Mouse (Mus musculus): Measurements from ENCODE around the gene Mpv17.

Mpv17 gene

GRCm38 (mm10) chr5:31183678-31184077 lies 29.6 kb upstream of the Mpv17 start:
- DNase-seq (ENCODE audit: low spot score in 2 of 2), result no peak

- no peak for DNase-seq (ENCODE audit: low spot score in 2 of 2)
Measured at GRCm38 (mm10) chr5:31181183-31181770, 27.2 kb upstream of the Mpv17 start.

DNA sequence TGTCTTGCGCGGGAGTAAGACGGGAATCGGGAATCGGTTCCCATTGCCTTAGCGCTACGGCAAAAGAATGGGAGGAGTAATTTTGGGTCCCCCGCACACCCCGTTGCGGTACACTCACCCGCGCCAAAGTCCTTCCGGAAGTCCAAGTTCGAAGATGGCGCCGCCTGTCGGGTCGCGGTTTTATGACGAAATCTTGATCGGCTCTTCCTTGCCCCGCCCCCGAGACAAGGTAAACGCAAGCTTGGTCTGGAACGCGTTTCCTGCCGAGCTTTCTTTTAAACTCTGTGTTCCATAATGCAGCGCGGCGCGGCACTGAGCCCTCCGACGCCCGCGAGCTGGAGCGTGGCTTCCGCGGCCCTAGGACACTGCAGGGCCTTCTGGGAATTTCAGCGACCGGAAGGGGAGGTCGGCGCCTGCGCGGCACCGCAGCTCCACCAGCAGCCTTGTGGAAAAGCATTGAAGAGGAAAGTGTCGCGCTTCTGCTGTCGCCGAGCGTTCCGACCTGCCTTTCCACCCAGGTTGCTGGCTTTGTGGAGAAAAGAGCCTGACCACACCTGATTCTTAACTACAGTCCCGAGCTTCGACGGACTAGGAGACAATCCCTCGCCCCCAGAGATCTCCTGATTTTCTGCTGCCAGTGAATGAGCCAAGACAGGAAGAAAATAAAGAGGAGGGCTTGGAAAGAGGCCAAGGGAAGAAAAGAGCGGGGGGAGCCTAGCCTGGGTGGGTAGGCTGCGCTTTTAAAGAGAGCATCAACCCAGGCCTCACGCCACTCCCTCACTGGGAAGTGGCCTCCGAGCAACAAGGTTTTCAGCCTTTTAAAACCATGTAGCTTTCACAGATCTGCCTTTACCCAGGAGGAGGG lies 25.9 kb upstream of the Mpv17 start, which contains the start of the genes Gm29609 and Gtf3c2:
Gene Gm29609, minus strand, starts transcription at position 146 of the 865 bp plus-strand sequence.
Gene Gtf3c2, minus strand, starts transcription at position 379 of the 865 bp plus-strand sequence.
- peak; percentile 85 to 94 for DNase-seq (ENCODE audit: low spot score in 2 of 2)

DNA sequence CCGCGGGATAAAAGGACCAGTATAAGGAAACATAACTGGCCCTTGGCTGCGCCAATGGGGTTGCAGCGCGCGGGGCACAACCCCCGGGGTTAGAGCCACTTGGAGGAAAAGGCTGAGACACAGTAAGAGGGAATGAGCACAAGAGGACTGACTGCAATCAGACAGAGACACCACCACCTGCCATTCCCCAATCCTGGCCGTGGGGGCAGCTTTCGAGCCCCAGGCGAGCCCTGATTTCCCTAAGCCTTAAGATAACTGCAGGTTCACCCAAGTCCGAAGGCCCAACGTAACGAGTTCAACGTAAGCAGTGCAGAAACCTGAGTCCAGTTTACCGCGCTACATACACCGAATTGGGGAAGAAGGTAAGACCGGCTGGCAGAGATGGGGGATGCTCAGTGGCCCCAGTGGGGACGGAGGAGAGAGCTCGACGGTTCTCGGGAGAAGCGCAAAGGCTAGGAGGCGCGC lies 25.3 kb upstream of the Mpv17 start:
- DNase-seq (ENCODE audit: low spot score in 2 of 2), result no peak

DNA sequence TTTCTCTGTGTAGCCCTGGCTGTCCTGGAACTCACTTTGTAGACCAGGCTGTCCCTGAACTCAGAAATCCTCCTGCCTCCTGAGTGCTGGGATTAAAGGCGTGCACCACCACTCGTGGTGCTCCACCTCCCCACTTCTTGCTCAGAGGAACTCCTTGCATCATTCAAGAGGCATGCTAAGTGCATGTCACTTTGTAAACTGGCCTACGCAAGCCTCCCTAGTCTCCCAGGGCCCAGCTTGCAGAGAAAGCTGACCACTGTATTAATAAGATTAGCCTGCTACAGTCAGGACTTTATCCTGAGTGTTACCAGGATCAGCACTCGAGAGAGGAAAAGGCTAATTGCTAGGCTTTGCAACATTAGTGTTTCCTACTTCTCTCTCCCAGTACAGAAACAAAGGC lies 14.6 kb upstream of the Mpv17 start:
- no peak for DNase-seq (ENCODE audit: low spot score in 2 of 2)

GRCm38 (mm10) chr5:31164878-31165277 lies 10.8 kb upstream of the Mpv17 start:
- no peak for DNase-seq (ENCODE audit: low spot score in 2 of 2)

GRCm38 (mm10) chr5:31162462-31162861 lies 8.4 kb upstream of the Mpv17 start:
- DNase-seq (ENCODE audit: low spot score in 2 of 2), result no peak

DNA sequence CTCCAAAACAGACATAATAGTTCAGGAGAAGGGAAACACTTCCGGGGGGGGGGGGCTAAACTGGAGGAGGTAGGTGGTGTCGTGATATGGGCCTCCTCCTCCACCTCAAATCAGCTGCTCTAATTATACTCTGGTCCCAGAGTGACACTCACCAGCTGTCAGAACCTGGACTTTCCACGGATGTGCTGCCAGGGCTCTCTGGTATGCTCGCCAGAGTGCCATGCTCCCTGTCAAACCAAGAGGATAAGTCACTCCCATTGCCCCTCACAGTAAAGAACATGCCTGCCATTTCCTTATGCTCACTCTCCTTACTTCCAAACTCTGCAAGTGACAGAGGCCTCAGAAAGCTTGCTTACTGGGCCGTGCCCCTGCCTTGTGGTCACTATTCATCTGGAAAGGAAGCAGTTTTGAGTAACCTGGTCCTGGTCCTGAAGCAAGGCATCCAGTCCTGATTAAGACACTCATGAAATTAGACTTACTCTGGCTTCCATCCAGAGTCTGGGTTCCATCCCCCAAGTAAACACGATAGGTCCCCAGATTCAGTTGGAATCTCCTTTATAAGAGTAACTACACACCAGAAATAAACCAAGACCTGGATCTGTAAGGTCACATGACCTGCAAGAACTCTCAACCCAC lies 417 bp downstream of the Mpv17 start:
- no peak for DNase-seq (ENCODE audit: low spot score in 2 of 2)

GRCm38 (mm10) chr5:31151746-31152145 lies 2.3 kb downstream of the Mpv17 start:
- DNase-seq (ENCODE audit: low spot score in 2 of 2), result no peak

DNA sequence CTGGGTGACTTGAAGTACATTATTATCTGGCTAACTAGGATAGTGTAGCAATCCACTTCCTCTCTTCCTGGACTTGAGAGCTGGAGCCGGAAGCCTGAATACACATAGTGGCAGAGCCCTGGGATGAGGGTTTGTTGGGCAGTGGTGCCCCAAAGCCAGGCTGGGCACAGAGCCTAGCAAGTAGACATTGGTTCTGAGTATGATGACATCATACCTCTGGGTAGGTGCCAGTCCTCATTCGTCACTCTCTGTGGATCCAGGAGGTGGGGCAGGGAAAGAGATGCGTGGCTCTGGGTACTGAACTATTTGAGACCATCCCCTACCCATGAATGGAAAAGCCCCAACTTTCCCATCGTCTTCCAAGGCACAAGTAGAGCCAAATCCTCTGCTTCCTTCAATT lies 4.3 kb downstream of the Mpv17 start:
- no peak for DNase-seq (ENCODE audit: low spot score in 2 of 2)

DNA sequence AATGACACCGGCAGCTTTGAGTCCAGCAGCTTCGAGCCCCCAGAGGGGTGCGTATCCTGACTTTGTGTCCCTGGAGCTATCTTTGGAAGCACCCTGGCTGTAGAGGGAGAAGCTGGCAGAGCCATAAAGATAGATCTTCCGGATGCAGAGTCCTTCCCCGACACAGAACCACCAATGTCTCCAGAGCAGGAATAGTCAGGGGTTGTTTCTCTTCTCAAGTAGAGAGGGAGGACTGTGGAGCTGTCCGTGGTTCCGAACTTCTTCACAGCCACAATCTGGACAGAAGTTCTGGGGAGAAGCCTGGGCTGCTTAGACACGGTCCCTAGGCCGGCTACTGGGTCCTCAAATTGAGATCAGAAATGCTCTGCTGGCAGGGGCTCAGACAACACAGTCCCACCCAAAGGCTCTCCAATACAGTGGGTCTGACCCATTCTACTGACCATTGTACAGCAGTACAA lies 15.1 kb downstream of the Mpv17 start:
- DNase-seq (ENCODE audit: low spot score in 2 of 2), result no peak

DNA sequence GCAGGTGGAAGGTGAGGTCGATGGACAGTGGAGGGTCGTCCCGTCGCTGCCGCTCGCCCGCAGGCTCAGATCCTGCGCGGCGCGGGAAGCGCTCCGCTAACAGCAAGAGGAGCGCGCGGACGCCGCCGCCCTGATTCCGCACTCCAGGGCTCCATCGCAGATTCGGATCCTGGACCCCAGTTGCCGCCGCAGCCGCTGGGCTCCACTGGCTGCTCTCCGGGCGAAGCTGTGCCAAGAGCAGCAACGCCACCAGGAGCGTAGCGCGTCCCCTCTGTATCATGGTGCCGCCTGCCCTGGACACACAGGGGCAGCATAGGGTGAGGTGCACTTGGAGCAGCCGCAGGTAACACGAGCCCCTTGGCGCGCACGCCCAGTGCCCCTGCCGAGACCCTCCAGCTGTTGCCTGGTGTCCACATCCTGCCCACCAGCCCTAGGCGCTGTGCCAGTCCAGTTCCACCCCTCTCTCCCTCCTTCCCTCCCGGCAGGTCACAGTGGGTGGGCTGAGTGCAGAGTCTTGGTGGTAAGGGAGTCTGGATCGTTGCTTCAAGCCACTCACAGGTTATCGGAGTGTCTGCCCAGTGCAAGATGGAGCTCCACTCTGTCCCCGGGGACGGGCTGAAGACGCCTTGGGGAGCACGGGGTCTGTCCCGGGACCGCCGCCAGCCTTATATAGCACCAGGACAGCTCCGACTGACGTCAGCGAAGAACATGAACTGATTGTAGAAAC lies 15.6 kb downstream of the Mpv17 start, which contains the start of gene Ucn:
Gene Ucn, minus strand, starts transcription at position 589 of the 727 bp plus-strand sequence.
- no peak for DNase-seq (ENCODE audit: low spot score in 2 of 2)

- DNase-seq (ENCODE audit: low spot score in 2 of 2), result no peak
Measured at GRCm38 (mm10) chr5:31137658-31138057, 16.4 kb downstream of the Mpv17 start.

GRCm38 (mm10) chr5:31136730-31137424 lies 17.2 kb downstream of the Mpv17 start:
- no peak for DNase-seq (ENCODE audit: low spot score in 2 of 2)

DNA sequence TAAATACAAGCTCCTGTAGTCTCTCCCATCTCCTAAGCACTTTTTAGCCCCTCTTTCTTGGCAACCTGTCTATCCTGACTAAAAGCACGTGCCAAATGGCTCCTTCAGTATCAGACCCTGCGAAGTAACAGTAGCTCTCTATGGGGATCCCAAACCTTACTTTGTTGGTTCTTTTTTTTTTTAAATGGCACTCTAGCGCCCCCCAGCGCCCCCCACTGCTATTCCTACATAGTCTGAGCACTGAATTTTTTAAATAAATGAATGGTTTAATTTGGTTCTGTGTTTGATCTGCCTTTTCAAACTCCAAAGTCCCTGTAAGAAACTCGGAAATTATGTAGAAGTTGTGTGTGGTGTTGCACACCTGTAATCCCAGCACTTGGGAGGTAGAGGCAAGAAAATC lies 28.0 kb downstream of the Mpv17 start:
- no peak for DNase-seq (ENCODE audit: low spot score in 2 of 2)

DNA sequence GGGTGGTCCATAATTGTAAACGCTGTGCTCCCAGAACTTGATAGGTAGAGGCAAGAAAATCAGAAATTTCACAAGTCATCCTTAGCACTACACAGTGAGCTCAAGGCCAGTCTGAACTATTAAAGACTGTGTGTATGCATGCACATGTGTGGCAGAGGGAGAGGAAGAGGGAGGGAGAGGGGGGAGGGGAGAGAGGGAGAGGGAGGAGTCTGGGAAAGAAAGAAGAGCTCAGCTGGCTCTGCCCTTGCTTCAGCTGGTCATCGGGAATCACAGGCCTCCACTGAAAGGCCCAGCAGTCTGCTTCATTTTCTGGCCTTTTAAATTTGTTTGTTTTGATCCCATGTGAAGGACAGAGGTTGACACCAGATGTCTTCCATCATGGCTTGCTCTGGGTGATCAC lies 30.6 kb downstream of the Mpv17 start:
- no peak for DNase-seq (ENCODE audit: low spot score in 2 of 2)

DNA sequence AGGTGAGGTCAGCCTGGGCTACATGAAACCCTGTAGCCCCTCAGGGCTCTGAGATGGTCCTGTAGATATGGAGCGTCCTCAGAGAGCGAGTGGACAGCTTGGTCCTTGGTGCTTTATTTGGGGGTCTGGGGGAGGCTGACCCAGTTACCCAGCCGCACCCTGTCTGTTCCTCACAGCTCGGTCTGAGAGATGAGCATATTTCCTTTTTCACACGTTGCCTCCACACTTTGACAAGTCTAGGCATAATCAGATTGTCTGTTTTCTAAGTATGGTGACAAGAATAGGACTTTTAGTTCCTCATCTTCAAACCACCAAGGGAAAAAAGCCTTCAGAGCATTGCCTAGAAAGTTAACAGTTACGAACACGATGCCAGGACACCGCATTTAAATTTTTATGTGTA lies 32.9 kb downstream of the Mpv17 start:
- DNase-seq (ENCODE audit: low spot score in 2 of 2), result no peak

GRCm38 (mm10) chr5:31116912-31117311 lies 37.1 kb downstream of the Mpv17 start:
- no peak for DNase-seq (ENCODE audit: low spot score in 2 of 2)

GRCm38 (mm10) chr5:31116354-31116753 lies 37.7 kb downstream of the Mpv17 start, which contains the start of gene Trim54:
TSS of gene Trim54 (plus strand) at chr5:31116712.
- DNase-seq (ENCODE audit: low spot score in 2 of 2), result no peak

DNA sequence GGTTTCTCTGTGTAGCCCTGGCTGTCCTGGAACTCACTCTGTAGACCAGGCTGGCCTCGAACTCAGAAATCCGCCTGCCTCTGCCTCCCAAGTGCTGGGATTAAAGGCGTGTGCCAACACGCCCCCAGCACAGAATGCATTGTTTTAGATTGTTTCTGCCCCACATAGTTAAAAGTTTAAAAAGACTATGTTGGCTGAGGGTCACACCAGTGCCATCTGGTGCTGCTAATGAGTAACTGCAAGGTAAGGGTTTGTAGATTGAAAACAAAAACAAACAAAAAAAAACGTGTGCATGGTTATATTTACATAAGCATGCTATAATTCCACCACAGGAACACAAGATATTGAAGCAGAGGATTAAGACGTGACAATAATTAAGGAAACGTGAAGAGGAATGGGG lies 43.3 kb downstream of the Mpv17 start:
- no peak for DNase-seq (ENCODE audit: low spot score in 2 of 2)

DNA sequence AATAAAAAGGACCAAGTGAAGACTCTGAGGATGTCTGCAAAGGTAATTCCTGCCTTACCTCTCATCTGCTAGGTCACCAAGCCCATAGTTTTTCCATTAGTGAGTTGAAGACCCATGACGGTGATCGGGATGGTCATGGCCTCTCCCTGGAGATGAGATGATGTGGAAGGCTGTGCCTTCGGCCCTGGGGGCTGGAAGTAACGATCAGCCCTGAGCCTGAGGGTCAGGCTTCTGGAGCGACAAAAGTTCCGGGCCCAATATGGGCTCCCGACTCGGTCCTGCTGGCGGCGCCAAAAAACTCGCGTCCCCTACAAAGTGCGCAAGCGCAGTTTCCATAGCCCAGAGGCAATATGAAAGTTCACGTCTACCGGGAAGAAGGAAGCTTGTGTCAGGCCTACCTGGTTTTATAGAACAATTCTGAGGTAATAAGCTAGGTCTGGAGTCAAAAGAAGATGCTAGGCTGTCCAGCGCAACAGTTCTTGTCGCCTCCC lies 46.0 kb downstream of the Mpv17 start, which contains the start of gene Slc30a3:
Gene Slc30a3, minus strand, starts transcription at position 238 of the 491 bp plus-strand sequence.
- no peak for DNase-seq (ENCODE audit: low spot score in 2 of 2)

Measured in cerebellum, postnatal 4 days (tissue).